Mouse (Mus musculus) gastrocnemius, adult 8-10 months (tissue): ENCODE results near the gene E2f2. TPM values are rescaled to one million over a fixed set of nuclear protein-coding genes. Genes with fewer than 3 reads are reported as not detected.

Experiments
- DNase-seq, 2 experiments: peaks; one replicate each; pipeline ENCODE4 v3.0.0; 2022; ENCODE audit warnings: low spot score in 2 of 2
- total RNA-seq, 4 experiments: library from RNA; stranded (reverse); gene quantifications; 2 replicates each; pipeline ENCODE4 v1.2.4; 2022

E2f2 gene
- total RNA-seq, 4 experiments from 2014 or later, result 0.85 to 1.7 (median 1.5) TPM

DNA sequence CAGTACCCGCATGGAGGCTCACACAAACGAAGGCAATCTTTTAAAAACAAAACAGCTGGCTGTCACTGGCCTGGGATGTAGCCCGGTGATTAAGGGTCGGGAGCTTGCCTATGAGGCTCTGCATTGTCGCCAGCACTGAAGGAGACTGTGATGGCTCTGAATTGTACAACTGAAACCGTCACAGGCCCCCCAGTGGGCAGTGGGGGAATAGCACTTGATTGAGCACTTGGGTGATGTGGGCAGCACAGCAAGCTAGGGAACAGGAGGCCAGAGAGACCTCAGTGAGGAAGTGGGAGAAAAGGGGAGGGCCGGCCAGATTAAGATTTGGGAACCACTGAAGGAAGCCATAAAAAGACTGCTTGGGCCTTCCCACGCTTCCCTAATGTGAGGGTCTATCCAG lies 67.4 kb downstream of the E2f2 start:
- DNase-seq, result peak; percentile 80 to 84

GRCm38 (mm10) chr4:136240123-136240522 lies 67.9 kb downstream of the E2f2 start:
- DNase-seq, result no peak

DNA sequence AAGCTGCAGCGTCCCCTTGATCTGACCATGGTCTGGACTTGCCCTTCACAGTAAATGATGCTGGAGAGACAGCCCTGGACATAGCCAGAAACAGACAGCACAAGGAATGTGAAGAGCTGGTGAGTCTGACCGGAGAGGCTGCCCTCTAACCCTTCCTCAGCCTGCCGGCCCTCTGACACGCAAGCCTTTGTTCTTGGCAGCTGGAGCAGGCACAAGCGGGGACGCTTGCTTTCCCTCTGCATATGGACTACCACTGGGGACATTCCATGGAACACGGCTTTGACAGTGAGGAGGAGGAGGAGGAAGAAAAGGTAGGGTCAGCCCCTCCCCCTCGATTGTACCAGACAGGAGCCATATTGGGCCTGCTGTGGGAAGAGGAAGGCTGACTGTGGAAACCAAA lies 68.8 kb downstream of the E2f2 start:
- DNase-seq, result no peak

GRCm38 (mm10) chr4:136242065-136242703 lies 70.0 kb downstream of the E2f2 start:
- no peak for DNase-seq

DNA sequence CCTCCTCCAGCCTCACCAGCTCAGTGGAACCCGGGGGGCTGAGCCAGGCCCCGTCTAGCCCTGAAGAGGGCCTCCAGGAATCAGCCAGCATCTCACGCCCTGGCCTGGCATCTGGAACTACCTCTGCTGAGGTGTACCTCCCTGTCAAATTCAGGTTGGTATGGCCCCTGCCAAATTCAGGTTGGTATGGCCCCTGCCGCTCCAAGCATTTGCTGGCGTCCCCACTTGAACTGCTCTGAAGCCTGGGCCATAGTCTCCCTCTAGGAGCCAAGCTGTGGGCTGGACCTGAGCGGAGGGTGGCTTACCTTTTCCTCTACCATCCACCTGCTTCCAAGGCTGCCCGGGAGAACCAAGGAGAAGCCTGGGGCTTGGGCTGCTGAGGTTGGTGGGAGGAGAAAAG lies 70.5 kb downstream of the E2f2 start:
- DNase-seq, result no peak

GRCm38 (mm10) chr4:136244208-136244607 lies 72.0 kb downstream of the E2f2 start:
- DNase-seq, result no peak

Other genes with a start within 250 kb of the E2f2 start
- 10 to 100 TPM; 39.8 to 44.0 (median 42.0) TPM for gene Hmgcl, start 225.9 kb upstream of the E2f2 start, total RNA-seq
- 1 to 10 TPM in 1 of 4 experiments, under 1 TPM in 2, not detected in 1; 0.40 to 1.3 (median 0.72) TPM for gene Gale, start 208.7 kb upstream of the E2f2 start, total RNA-seq
- 10 to 100 TPM; 27.0 to 33.7 (median 30.8) TPM for gene Lypla2, start 199.8 kb upstream of the E2f2 start, total RNA-seq
- gene Pithd1, start 185.1 kb upstream of the E2f2 start, total RNA-seq, result 10 to 100 TPM; 26.9 to 31.9 (median 28.9) TPM
- gene Eloa, start 150.6 kb upstream of the E2f2 start, total RNA-seq, result 10 to 100 TPM; 56.6 to 70.4 (median 62.9) TPM
- 100 to 1,000 TPM; 119 to 244 (median 192) TPM for gene Rpl11, start 119.0 kb upstream of the E2f2 start, total RNA-seq
- 10 to 100 TPM in 1 of 4 experiments, 1 to 10 TPM in 3; 8.7 to 16.7 (median 9.6) TPM for gene Id3, start 28.9 kb upstream of the E2f2 start, total RNA-seq
- 1 to 10 TPM in 2 of 4 experiments, under 1 TPM in 2; 0.92 to 1.3 (median 1.1) TPM for gene Asap3, start 34.0 kb downstream of the E2f2 start, total RNA-seq
- gene Tcea3, start 75.3 kb downstream of the E2f2 start, total RNA-seq, result 100 to 1,000 TPM; 380 to 439 (median 413) TPM
- gene Zfp46, start 112.3 kb downstream of the E2f2 start, total RNA-seq, result 10 to 100 TPM; 21.2 to 27.1 (median 24.9) TPM
- gene Hnrnpr, start 138.5 kb downstream of the E2f2 start, total RNA-seq, result 10 to 100 TPM; 18.3 to 26.7 (median 21.0) TPM